Mouse (Mus musculus) cerebellum, adult 2 months (tissue): ENCODE data around the gene Syce3. TPM values are rescaled to one million over a fixed set of nuclear protein-coding genes. Genes with fewer than 3 reads are reported as not detected.

Experiments used
- DNase-seq, 2 experiments: peaks; one replicate each; pipeline ENCODE4 v3.0.0; 2021
- H3K27ac ChIP-seq: fragments of 200-500 bp; 2 replicates; pipeline ENCODE4 v1.5.1; 2012; ENCODE audit warnings: low read length, control low read depth, inconsistent platforms; ENCODE audit not compliant: insufficient read depth
- H3K27me3 ChIP-seq: fragments of 200-500 bp; 2 replicates; pipeline ENCODE4 v1.6.1; 2012; ENCODE audit warnings: inconsistent platforms, mild to moderate bottlenecking, low read length, moderate library complexity; ENCODE audit not compliant: control insufficient read depth, insufficient read depth
- H3K4me1 ChIP-seq: fragments of 200-500 bp; 2 replicates; pipeline ENCODE4 v1.6.1; 2011; ENCODE audit warnings: low read length; ENCODE audit not compliant: control insufficient read depth, insufficient read depth
- H3K4me3 ChIP-seq: fragments of 200-500 bp; replicated peaks from 2 replicates; pipeline ENCODE3; 2011; ENCODE audit warnings: mild to moderate bottlenecking, low read depth, low read length, control low read depth; ENCODE audit not compliant: insufficient read depth
- CTCF ChIP-seq: fragments of 200-500 bp; IDR thresholded peaks from 2 replicates; pipeline ENCODE4 v1.5.1; 2011; ENCODE audit warnings: low read depth, mild to moderate bottlenecking, control low read depth, low read length, moderate library complexity, borderline replicate concordance; ENCODE audit not compliant: insufficient read depth
- POLR2A ChIP-seq: fragments of 200-500 bp; IDR thresholded peaks from 2 replicates; pipeline ENCODE4 v1.6.1; 2011; ENCODE audit warnings: low read length, control low read depth, borderline replicate concordance; ENCODE audit not compliant: insufficient read depth
- WGBS: fragments of 180-500 bp; shearing (Covaris S2); methylation state at CpG from one replicate; pipeline ENCODE4 v1.1.7; 2018; 5-methylcytosine and 5-hydroxymethylcytosine counted together
- polyA plus RNA-seq: library from polyadenylated mRNA; depleted of rRNA; stranded (reverse); fragments of >200 nt; gene quantifications from 2 replicates; pipeline ENCODE4 v1.2.3, GENCODE M21; 2012

Syce3 gene
- polyA plus RNA-seq, 1 experiment: not detected

- peaks cover 9% of the 10 kb centered on the region for H3K4me1 ChIP-seq
- no peak for TF ChIP-seq POLR2A
- TF ChIP-seq CTCF: no peak
- WGBS: 14% methylated on average over 8 of the region's 8 CpGs
Measured at GRCm38 (mm10) chr15:89415282-89415681, 5.0 kb upstream of the Syce3 start.

GRCm38 (mm10) chr15:89406691-89407090 is 3.6 kb downstream of the Syce3 start:
- H3K4me1 ChIP-seq: no peaks in the 10 kb centered on the region
- H3K27me3 ChIP-seq: no peaks in the 10 kb centered on the region
- no peak overlapping the region for H3K4me3 ChIP-seq
- DNase-seq: no peak
- H3K27ac ChIP-seq: no peak overlapping the region
- TF ChIP-seq POLR2A (no peak), CTCF (no peak)

More at GRCm38 (mm10) chr15:89415282-89415681, 5.0 kb upstream of the Syce3 start:
- Histone ChIP-seq H3K27ac (peak overlapping the region; percentile 87), H3K27me3 (no peaks in the 10 kb centered on the region), H3K4me3 (peak overlapping the region; percentile 8)
- peak; percentile 50 to 62 for DNase-seq

GRCm38 (mm10) chr15:89404831-89405623 is 5.3 kb downstream of the Syce3 start:
- no peak for TF ChIP-seq CTCF
- no peak for TF ChIP-seq POLR2A
- WGBS: 81% methylated on average over 10 of the region's 10 CpGs
- no peak for DNase-seq

GRCm38 (mm10) chr15:89402471-89402870 is 7.8 kb downstream of the Syce3 start:
- Histone ChIP-seq H3K27me3 (no peaks in the 10 kb centered on the region), H3K4me3 (no peak overlapping the region), H3K27ac (no peak overlapping the region), H3K4me1 (no peaks in the 10 kb centered on the region)
- WGBS: 86% methylated on average over 1 of the region's 1 CpGs
- TF ChIP-seq CTCF: no peak
- TF ChIP-seq POLR2A: no peak
- DNase-seq: no peak

More at GRCm38 (mm10) chr15:89404831-89405623, 5.3 kb downstream of the Syce3 start:
- H3K4me3 ChIP-seq: no peak overlapping the region
- no peaks in the 10 kb centered on the region for H3K4me1 ChIP-seq
- H3K27me3 ChIP-seq: no peaks in the 10 kb centered on the region
- no peak overlapping the region for H3K27ac ChIP-seq

GRCm38 (mm10) chr15:89399716-89400115 is 10.6 kb downstream of the Syce3 start:
- Histone ChIP-seq H3K4me1 (no peaks in the 10 kb centered on the region), H3K4me3 (no peak overlapping the region), H3K27me3 (no peaks in the 10 kb centered on the region), H3K27ac (no peak overlapping the region)
- DNase-seq: no peak
- no peak for TF ChIP-seq POLR2A
- TF ChIP-seq CTCF: no peak
- 92% methylated on average over 1 of the region's 1 CpGs for WGBS

GRCm38 (mm10) chr15:89398146-89398545 is 12.2 kb downstream of the Syce3 start:
- Histone ChIP-seq H3K27me3 (no peaks in the 10 kb centered on the region), H3K27ac (no peak overlapping the region), H3K4me1 (no peaks in the 10 kb centered on the region), H3K4me3 (no peak overlapping the region)
- no peak for DNase-seq
- TF ChIP-seq POLR2A (no peak), CTCF (no peak)
- 34% methylated on average over 2 of the region's 2 CpGs for WGBS

- no peaks in the 10 kb centered on the region for H3K27me3 ChIP-seq
- no peaks in the 10 kb centered on the region for H3K4me1 ChIP-seq
- 89% methylated on average over 4 of the region's 4 CpGs for WGBS
- TF ChIP-seq CTCF (no peak), POLR2A (no peak)
- H3K4me3 ChIP-seq: no peak overlapping the region
- no peak for DNase-seq
- no peak overlapping the region for H3K27ac ChIP-seq
Measured at GRCm38 (mm10) chr15:89396883-89397282, 13.4 kb downstream of the Syce3 start.

GRCm38 (mm10) chr15:89390081-89390480 is 20.2 kb downstream of the Syce3 start:
- H3K27ac ChIP-seq: no peak overlapping the region

More at GRCm38 (mm10) chr15:89390081-89390480, 20.2 kb downstream of the Syce3 start:
- peak; percentile 57 to 71 for DNase-seq
- Histone ChIP-seq H3K4me3 (no peak overlapping the region), H3K4me1 (peaks cover 9% of the 10 kb centered on the region), H3K27me3 (no peaks in the 10 kb centered on the region)
- no peak for TF ChIP-seq CTCF
- TF ChIP-seq POLR2A: no peak
- 30% methylated on average over 10 of the region's 10 CpGs for WGBS
